Comparison of ENCODE assay signal across 19 mouse cellular contexts in genomic region chr12:104700266-104700665, GRCm38 (mm10). TPM values are rescaled to one million over a fixed set of nuclear protein-coding genes. Genes with fewer than 3 reads are reported as not detected.
A peak's percentile ranks its signal among the peaks of the same experiment; 100 is the strongest.
DNase-seq lines count a peak whose midpoint lies in the region; ATAC-seq and TF ChIP-seq lines count a peak whose summit lies in the region.
"Had no signal": no experiment of that assay in that cellular context is flagged by ENCODE, and none has a peak within 500 bp of the region (broad histone marks: within the 10 kb centered on the region; RNA-seq: fewer than 3 reads in every experiment).

No protein-coding gene starts in this region.

- H3K36me3 ChIP-seq in kidney, postnatal 0 days (ENCODE audit: insufficient read depth, low read length), result peaks cover 52% of the 10 kb centered on the region
- H3K36me3 ChIP-seq in limb, embryonic 12.5 days, result peaks cover 73% of the 10 kb centered on the region

- no peak overlapping the region for H3K27ac ChIP-seq in kidney, postnatal 0 days
- peak overlapping the region; percentile 70 for H3K27ac ChIP-seq in limb, embryonic 12.5 days
- H3K27ac ChIP-seq: heart, embryonic 15.5 days; hindbrain, postnatal 0 days; intestine, embryonic 15.5 days; liver, embryonic 15.5 days; neural tube, embryonic 15.5 days had no signal

- ATAC-seq in kidney, postnatal 0 days (replicated peaks; ENCODE audit: low FRiP score, low read depth), result no peak
- ATAC-seq in limb, embryonic 12.5 days (ENCODE audit: insufficient number of reproducible peaks, insufficient read depth, low FRiP score, low TSS enrichment, low read depth), result no peak
- ATAC-seq: activated CD4-positive, CD25-positive, alpha-beta regulatory T cell, adult 4 months; hindbrain, postnatal 0 days; intestine, embryonic 15.5 days had no signal

- no peak overlapping the region for H3K4me2 ChIP-seq in kidney, postnatal 0 days (ENCODE audit: low read length)
- H3K4me2 ChIP-seq in limb, embryonic 12.5 days, result 0 out of 2 replicates have a peak overlapping the region, but pooled peaks have one; percentile 13
- H3K4me2 ChIP-seq: heart, embryonic 15.5 days; intestine, embryonic 15.5 days; liver, embryonic 15.5 days; lung, embryonic 14.5 days; neural tube, embryonic 15.5 days had no signal

- 0 out of 2 replicates have a peak overlapping the region, but pooled peaks have one; percentile 3 for H3K9ac ChIP-seq in kidney, postnatal 0 days (ENCODE audit: low read depth, low read length)
- no peak overlapping the region for H3K9ac ChIP-seq in limb, embryonic 12.5 days (replicated peaks)
- H3K9ac ChIP-seq: forebrain, postnatal 0 days; heart, embryonic 15.5 days; intestine, embryonic 15.5 days; liver, embryonic 15.5 days; lung, embryonic 14.5 days; neural tube, embryonic 15.5 days had no signal

- H3K27me3 ChIP-seq in kidney, postnatal 0 days (ENCODE audit: insufficient read depth, low read length), result no peaks in the 10 kb centered on the region
- no peaks in the 10 kb centered on the region for H3K27me3 ChIP-seq in limb, embryonic 12.5 days
- H3K27me3 ChIP-seq: CH12.LX; heart, embryonic 15.5 days; intestine, embryonic 15.5 days; liver, embryonic 15.5 days; neural tube, embryonic 15.5 days had no signal

- H3K4me1 ChIP-seq in kidney, postnatal 0 days (replicated peaks; ENCODE audit: insufficient read depth, low read length), result no peaks in the 10 kb centered on the region
- peaks cover 34% of the 10 kb centered on the region for H3K4me1 ChIP-seq in limb, embryonic 12.5 days (replicated peaks)
- H3K4me1 ChIP-seq: heart, embryonic 15.5 days; intestine, embryonic 15.5 days; liver, embryonic 15.5 days; neural tube, embryonic 15.5 days had no signal

- no peak overlapping the region for H3K4me3 ChIP-seq in kidney, postnatal 0 days (replicated peaks; ENCODE audit: low read depth, low read length)
- H3K4me3 ChIP-seq in limb, embryonic 12.5 days (replicated peaks), result no peak overlapping the region
- H3K4me3 ChIP-seq: heart, embryonic 15.5 days; intestine, embryonic 15.5 days; liver, embryonic 15.5 days; neural tube, embryonic 15.5 days had no signal

- WGBS in kidney, postnatal 0 days, result 43% methylated on average over 7 of the region's 7 CpGs
- 53% methylated on average over 7 of the region's 7 CpGs for whole genome bisulfite sequencing in limb, embryonic 12.5 days

- intact Hi-C loops in left cerebral cortex, postnatal 14 days (cut with DNase I), result no loop called here

- TF ChIP-seq CTCF in kidney, postnatal 0 days (IDR thresholded peaks at IDR 0.05; ENCODE audit: low read depth), result no peak

- no peaks in the 10 kb centered on the region for H3K9me3 ChIP-seq in kidney, postnatal 0 days (replicated peaks; ENCODE audit: low read length)
- H3K9me3 ChIP-seq in limb, embryonic 12.5 days, result no peaks in the 10 kb centered on the region
- H3K9me3 ChIP-seq: heart, embryonic 15.5 days; intestine, embryonic 15.5 days; liver, embryonic 15.5 days; neural tube, embryonic 15.5 days had no signal

- peak; percentile 55 for DNase-seq in gastrocnemius, adult 18-20 months (ENCODE audit: low spot score)
- DNase-seq in gastrocnemius, postnatal 10 days, result no peak
- no peak for DNase-seq in kidney, postnatal 0 days (ENCODE audit: low spot score)
- no peak for DNase-seq in kidney, adult 9 months
- no peak for DNase-seq in adrenal gland, postnatal 4 days (ENCODE audit: low spot score in 2 of 2)
- DNase-seq in left cerebral cortex, postnatal 14 days (ENCODE audit: low spot score in 2 of 2), result no peak
- no peak for DNase-seq in right cerebral cortex, postnatal 25 days
- DNase-seq: cerebellum, adult 11-12 months; cerebellum, adult 9-11 months had no signal

RNA-seq across cellular contexts. Expression of gene Dicer1, which starts 51.5 kb away (rescaled TPM):
- total RNA-seq in gastrocnemius, adult 18-20 months (2021), result 10 to 100 TPM; 34.0 to 37.7 TPM
- 10 to 100 TPM; 36.7 to 40.4 TPM for total RNA-seq in gastrocnemius, postnatal 10 days (2021)
- polyA plus RNA-seq in kidney, postnatal 0 days (2015; fragmentation: Nextera tagmentation; extraction: Ambion mirVana), result 20.4 and 20.9 TPM in 2 replicates
- polyA plus RNA-seq in limb, embryonic 12.5 days (2016; fragmentation: Nextera tagmentation; extraction: Ambion mirVana), result 56.2 and 57.6 TPM in 2 replicates
- 10 to 100 TPM; 71.2 to 73.1 TPM for total RNA-seq in adrenal gland, postnatal 4 days (2021)
- 10 to 100 TPM; 52.3 to 54.4 TPM for total RNA-seq in left cerebral cortex, postnatal 14 days (2021)
